Mouse (Mus musculus) cerebellum, adult 11 months (tissue): ENCODE data around the gene Id3.
"Not testable (repeated sequence)": the region's sequence is repeated elsewhere in the genome, so short reads cannot be mapped to it uniquely, and the experiment has no call there.

Experiments
- DNase-seq: peaks from one replicate; pipeline ENCODE4 v3.0.0; 2022

Gene Id3

GRCm38 (mm10) chr4:136143193-136143976 is at the start of gene Id3:
Gene Id3, plus strand, starts transcription at chr4:136143497.
- DNase-seq = no peak

GRCm38 (mm10) chr4:136094519-136095219 is 48.6 kb upstream of the Id3 start:
- DNase-seq = no peak

- no peak for DNase-seq
These were observed 47.7 kb upstream of the Id3 start for GRCm38 (mm10) chr4:136095490-136096105.

GRCm38 (mm10) chr4:136096446-136097113 is 46.7 kb upstream of the Id3 start:
- no peak for DNase-seq

DNA sequence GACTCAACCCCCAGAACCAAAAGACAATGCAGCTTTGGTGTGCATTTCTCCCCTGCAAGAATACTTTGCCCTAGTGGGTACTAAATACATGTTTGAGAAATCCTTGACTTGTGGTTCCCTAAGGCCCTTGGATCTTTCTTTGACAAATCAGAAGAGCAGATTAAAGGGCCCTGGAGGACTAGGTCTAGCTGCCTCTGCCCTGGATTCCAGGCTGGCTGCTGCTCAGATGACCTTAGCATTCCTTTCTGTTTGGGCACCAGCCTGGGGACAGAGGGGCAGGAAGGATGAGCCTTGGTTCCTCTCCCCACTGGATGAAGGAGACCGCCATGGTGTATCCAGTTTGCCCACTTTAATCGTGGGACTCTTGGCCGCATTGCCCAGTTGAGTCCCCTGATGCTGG is 44.9 kb upstream of the Id3 start:
- DNase-seq = no peak

- DNase-seq = no peak
These were observed 42.8 kb upstream of the Id3 start for GRCm38 (mm10) chr4:136100396-136101070.

DNA sequence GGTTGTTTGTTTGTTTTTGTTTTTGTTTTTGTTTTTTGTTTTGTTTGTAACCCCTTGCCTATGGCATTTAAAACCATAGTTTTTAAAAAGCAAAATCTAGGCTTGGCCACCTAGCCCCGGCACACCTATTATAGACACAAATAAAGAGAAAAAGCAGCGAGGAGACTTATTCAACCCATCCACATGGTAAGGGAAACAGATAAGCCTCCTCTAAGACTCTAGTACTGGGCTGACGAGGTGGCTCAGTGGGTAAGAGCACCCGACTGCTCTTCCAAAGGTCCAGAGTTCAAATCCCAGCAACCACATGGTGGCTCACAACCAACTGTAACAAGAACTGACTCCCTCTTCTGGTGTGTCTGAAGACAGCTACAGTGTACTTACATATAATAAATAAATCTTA is 41.5 kb upstream of the Id3 start:
- not testable (repeated sequence) for DNase-seq

DNA sequence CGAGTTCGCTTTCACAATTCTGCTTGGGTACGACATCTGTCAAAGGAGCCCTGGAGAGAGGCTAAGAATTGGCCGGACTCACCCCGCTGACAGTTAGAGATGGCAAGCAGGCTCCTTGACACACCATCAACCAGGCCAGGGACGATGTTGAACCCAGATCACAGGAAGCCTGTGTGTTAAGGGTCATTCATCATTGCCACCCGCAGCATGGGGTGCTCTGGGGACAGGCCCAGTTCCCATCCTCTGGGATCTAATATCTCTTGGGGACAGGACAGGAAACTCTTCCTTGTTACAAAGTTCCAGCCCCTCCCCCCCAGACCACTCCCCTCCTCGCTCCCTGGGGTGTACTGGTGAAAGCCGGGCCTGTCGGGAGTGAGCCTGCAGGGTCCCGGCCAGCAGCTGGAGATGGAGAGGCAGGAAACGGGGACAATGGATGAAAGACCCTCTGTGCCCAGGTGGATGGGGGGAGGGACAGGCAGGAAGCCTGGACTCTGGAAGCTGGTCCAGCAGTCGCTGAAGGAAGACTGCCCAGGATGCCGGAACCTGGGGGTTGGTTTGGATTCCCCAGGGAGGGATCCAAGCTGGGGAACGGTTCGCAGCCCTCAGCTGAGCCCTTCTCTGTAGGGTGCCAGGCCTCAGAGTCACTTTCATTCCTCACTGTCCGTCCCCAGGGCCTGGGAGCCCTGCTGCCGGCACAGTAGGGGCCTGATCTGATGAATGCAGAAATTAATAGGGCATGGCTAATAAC is 38.5 kb upstream of the Id3 start:
- DNase-seq = peak; percentile 6

GRCm38 (mm10) chr4:136106880-136107301 is 36.4 kb upstream of the Id3 start:
- no peak for DNase-seq

GRCm38 (mm10) chr4:136109153-136109552 is 34.1 kb upstream of the Id3 start:
- no peak for DNase-seq

DNA sequence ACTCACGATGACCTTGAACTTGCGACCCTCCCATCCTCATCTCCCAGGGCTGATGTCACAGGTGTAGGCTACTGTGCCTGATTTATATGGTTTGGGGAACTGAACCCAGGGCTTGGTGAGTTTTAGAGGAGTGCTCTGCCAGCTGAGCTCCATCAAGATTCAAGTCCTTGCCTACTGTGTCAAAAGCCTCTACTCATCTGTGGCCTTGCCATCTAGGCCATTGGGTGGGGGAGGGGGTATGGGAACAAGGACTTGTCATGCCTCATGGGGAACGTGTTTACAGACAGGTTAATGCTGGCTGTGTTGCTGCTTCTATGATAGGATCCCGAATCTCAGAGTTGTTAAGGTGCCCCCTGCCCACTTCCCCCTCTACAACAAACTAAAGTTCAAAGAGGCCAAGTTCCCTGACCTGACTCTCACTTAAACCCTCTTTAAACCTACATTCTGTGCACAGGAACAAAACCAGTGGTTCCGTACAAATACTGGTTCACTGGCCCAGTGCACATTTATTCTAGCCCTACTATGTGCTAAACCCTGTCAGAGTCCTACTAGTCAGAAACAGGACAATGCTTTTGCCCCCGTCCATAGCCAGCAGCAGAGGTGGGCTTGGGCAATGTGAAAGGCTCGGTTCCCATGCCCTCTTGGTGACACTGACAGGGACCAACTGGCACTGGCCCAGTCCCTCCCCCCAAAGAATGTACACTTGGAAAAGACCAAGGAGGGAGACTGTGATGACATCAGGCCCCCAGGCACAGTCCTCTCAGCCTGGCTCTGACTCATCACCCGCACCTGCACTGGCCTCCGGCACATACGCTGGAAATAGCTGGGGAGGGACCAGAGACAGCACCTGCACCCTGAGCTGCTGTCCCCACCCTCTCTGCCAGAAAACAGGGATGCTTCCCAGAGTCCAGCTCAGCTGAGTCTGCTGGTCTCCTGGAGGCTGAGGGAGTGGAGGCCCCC is 33.1 kb upstream of the Id3 start:
- no peak for DNase-seq

GRCm38 (mm10) chr4:136112344-136112743 is 31.0 kb upstream of the Id3 start:
- no peak for DNase-seq

DNA sequence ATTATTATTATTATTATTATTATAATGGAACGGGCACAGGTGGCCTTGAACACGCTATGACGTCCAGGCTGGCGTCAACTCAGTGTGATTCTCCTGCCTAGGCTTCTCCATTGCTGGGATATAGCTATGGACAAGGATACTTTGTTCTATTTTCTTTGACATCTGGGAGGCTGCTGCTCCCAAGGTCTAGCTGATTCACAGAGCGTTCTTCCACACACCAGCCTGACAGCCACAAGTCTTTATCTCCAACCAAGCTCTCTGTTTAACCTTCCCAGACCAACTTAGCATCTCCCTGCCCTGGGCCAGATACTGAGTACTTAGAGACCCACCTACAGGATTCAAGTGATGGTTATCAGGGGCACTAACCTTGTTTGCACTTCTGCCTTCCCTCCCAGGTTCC is 28.6 kb upstream of the Id3 start:
- DNase-seq = no peak

DNA sequence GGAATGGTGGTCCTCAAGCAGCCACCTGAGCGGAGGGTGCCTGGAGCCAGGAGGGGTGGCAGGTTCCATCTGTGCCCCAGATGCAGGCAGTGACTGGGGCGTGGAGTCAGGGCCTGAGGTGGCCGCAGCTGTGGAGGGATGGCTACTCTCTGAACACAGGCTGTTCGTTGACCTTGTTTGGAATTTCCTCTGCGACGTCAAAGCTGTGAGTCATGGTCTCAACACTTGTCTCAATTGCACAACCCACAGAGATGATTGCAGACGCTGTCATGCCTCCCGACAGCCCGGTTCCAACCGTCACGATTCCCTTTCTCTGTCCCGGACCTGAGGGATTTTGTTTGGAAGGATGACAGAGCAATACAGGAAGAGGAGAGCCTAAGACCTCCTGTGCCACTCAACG is 26.3 kb upstream of the Id3 start:
- DNase-seq = no peak

- DNase-seq = no peak
These were observed 23.3 kb upstream of the Id3 start for GRCm38 (mm10) chr4:136120041-136120440.

GRCm38 (mm10) chr4:136121158-136121557 is 22.1 kb upstream of the Id3 start:
- DNase-seq = no peak

- DNase-seq = no peak
These were observed 21.3 kb upstream of the Id3 start for GRCm38 (mm10) chr4:136121844-136122468.

- no peak for DNase-seq
These were observed 20.0 kb upstream of the Id3 start for GRCm38 (mm10) chr4:136123111-136123791.

DNA sequence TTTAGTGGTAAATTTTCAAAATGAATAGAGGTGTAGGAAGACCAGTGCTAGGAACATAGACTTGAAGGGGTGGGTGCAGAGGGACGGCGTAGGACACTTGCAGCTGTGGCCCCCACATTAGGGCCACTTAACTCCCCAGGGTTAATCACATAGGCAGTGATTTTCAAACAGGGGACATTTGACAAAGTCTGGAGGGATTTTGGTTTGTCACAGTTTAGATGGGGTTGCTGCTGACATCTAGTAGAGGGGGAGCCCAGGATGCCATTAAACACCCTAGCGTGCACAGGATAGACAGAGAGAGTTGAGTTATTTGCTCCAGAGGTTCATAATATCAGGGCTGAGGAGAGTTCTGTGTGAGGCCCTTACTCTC is 19.5 kb upstream of the Id3 start:
- no peak for DNase-seq

DNA sequence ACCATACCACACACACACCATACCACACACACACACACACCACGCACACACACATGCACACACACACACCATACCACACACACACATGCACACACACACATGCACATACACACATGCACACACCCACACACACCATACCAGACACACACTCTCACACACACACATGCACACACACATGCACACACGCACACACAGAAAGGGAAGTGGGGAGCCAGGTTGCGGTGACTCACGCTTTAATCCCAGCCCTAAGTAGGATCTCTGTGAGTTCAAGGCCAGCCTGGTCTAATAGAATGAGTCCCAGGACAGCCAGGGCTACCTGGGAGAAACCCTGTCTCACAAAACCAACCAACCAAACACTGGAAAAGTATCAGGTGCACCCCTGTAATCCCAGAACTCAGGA is 18.7 kb upstream of the Id3 start:
- no peak for DNase-seq
